Mouse (Mus musculus) MEL (cell line): ENCODE results near the gene Bfar.

Source experiments
- CHD1 ChIP-seq: IDR thresholded peaks from 2 replicates; pipeline ENCODE4 v1.6.1; 2012; ENCODE audit warnings: low read depth, mild to moderate bottlenecking, inconsistent platforms, low read length, improper control_type of control experiment
- CTCF ChIP-seq, 3 experiments: IDR thresholded peaks in 2 of 3; conservative IDR thresholded peaks in 1 of 3; 2 replicates each; pipeline ENCODE4 v1.5.1; 2011 to 2012; ENCODE audit warnings: low read length in 3 of 3, low read depth in 2 of 3, mild to moderate bottlenecking in 2 of 3, improper control_type of control experiment in 1 of 3, inconsistent platforms in 1 of 3, mixed read lengths in 1 of 3, moderate library complexity in 1 of 3; ENCODE audit not compliant: control insufficient read depth in 1 of 3, insufficient read depth in 1 of 3, poor library complexity in 1 of 3, severe bottlenecking in 1 of 3
- E2F4 ChIP-seq: IDR thresholded peaks from 2 replicates; pipeline ENCODE4 v1.6.1; 2011; ENCODE audit warnings: low read depth, low read length, improper control_type of control experiment, borderline replicate concordance
- JUND ChIP-seq: IDR thresholded peaks from 2 replicates; pipeline ENCODE4 v1.6.1; 2011; ENCODE audit warnings: low read depth, mild to moderate bottlenecking, improper control_type of control experiment, low read length
- MEF2A ChIP-seq: IDR thresholded peaks from 2 replicates; pipeline ENCODE4 v1.6.1; 2014; ENCODE audit warnings: low read depth, mild to moderate bottlenecking, inconsistent platforms, low read length, improper control_type of control experiment; ENCODE audit not compliant: poor library complexity, insufficient replicate concordance, severe bottlenecking; ENCODE audit errors: extremely low read depth
- MYC ChIP-seq: IDR thresholded peaks from 2 replicates; pipeline ENCODE4 v1.6.1; 2011; ENCODE audit warnings: low read depth, mild to moderate bottlenecking, low read length, improper control_type of control experiment, moderate library complexity
- POLR2A ChIP-seq, 2 experiments: IDR thresholded peaks; 2 replicates each; pipeline ENCODE4 v1.6.1; 2011 to 2012; ENCODE audit warnings: low read length in 2 of 2, mild to moderate bottlenecking in 2 of 2, control low read depth in 1 of 2, improper control_type of control experiment in 1 of 2, low read depth in 1 of 2, moderate library complexity in 1 of 2; ENCODE audit not compliant: control insufficient read depth in 1 of 2, insufficient read depth in 1 of 2, poor library complexity in 1 of 2
- ZC3H11A ChIP-seq: IDR thresholded peaks from 2 replicates; pipeline ENCODE4 v1.6.1; 2012; ENCODE audit warnings: low read depth, mild to moderate bottlenecking, inconsistent platforms, low read length, improper control_type of control experiment
- ZMIZ1 ChIP-seq: IDR thresholded peaks from 2 replicates; pipeline ENCODE4 v1.6.1; 2012; ENCODE audit warnings: low read depth, mild to moderate bottlenecking, inconsistent platforms, low read length, improper control_type of control experiment, moderate library complexity

DNA sequence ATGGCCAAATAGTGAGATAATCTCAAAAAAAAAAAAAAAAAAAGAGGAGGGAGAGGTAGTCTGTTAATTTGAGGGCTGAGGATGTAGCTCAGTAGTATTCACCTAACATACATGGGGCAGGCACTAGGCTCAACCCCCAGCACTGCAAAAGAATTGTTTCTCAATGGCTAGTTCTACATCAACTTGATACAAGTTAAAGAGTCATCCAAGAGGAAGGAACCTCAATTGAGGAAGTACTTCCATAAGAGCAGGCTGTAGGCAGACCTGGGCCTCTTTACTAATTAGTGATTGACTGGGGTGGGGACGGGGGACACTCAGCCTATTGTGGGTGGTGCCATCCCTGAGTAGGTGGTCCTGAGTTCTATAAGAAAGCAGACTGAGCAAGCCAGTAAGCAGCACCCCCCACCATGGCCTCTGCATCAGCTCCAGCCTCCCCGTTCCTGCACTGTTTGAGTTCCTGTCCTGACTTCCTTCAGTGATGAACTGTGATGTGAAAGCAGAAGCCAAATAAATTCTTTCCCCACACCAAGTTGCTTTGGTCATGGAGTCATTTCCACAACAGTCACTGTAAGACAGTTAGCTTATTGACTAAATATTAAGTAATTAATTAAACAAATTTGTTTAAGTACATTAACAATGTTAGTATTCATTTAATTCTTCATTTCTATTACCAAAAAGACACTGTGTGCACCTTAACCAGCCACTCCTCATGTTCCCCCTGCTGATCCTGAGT, 45.3 kb downstream of the Bfar start:
- TF ChIP-seq MYC (no peak), CHD1 (no peak), MEF2A (no peak), JUND (no peak), CTCF (IDR thresholded peaks at IDR 0.05 in 2 of 3, conservative IDR thresholded peaks at IDR 0.05 in 1 of 3; ENCODE audit: control insufficient read depth in 1 of 3, insufficient read depth in 1 of 3, low read depth in 2 of 3, low read length in 3 of 3, poor library complexity in 1 of 3, severe bottlenecking in 1 of 3) (no peak), ZMIZ1 (no peak), POLR2A (IDR thresholded peaks at IDR 0.05; ENCODE audit: control insufficient read depth in 1 of 2, insufficient read depth in 1 of 2, low read depth in 1 of 2, low read length in 2 of 2, poor library complexity in 1 of 2) (no peak), E2F4 (no peak), ZC3H11A (no peak)
